8 mouse cellular contexts compared by ENCODE assay signal in the genomic region with DNA sequence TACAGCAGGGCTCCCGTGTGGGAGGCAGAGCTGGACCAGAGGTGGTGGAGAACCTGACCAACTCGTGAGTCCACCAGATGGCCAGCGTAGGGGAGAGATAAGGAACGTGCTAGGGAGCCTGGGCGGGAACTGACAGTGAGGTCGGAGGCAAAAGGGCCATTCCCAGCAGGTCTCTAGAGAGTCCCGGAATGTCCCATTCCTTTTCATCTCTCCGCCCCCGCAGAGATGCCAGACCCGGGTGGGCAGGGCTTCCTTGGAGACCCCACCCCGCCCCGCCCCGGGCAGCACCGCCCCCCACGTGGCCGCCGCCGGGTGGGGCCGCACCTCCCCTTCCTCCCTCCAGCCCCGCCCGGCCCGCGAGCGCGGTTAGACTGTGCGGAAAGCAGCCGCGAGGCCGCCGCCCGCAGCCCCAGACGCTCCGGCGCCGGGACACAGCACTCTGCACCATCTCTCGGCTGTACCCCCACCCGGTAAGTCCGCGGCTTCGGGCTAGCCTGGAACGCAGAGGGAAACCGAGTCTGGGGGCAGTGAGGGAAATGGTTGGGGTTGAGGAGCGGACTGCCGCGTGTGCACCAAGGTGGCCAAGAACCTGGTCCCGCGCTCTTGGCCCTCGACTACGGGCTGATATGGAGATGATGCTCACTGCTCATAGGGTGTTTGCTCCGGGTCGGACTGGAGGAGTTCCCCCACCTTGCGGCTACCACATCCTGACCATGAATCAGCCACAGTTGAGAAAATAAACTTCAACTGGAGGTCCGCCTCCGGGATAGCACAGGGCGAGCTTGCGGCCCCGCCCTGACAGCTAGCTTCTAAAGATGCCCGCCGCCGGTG. TPM values are rescaled to one million over a fixed set of nuclear protein-coding genes. Genes with fewer than 3 reads are reported as not detected.
A peak's percentile ranks its signal among the peaks of the same experiment; 100 is the strongest.
DNase-seq lines count a peak whose midpoint lies in the region; ATAC-seq and TF ChIP-seq lines count a peak whose summit lies in the region.

Gene Inf2, plus strand, starts transcription at position 359 of the 831 bp plus-strand sequence.

- peaks cover 27% of the 10 kb centered on the region for H3K4me1 ChIP-seq in hindbrain, embryonic 13.5 days (replicated peaks)
- peaks cover 25% of the 10 kb centered on the region for H3K4me1 ChIP-seq in lung, postnatal 0 days (ENCODE audit: insufficient read depth, low read depth, low read length)

- H3K9ac ChIP-seq in hindbrain, embryonic 13.5 days = peak within 1 kb of the TSS; percentile 68
- H3K9ac ChIP-seq in lung, postnatal 0 days (replicated peaks; ENCODE audit: low read depth) = peak within 1 kb of the TSS; percentile 56

- TF ChIP-seq EP300 in lung, postnatal 0 days (IDR thresholded peaks at IDR 0.05) = no peak

- no peak within 1 kb of the TSS for H3K27ac ChIP-seq in hindbrain, embryonic 13.5 days
- peak within 1 kb of the TSS; percentile 66; the same call in 1 of the 2 replicates for H3K27ac ChIP-seq in lung, postnatal 0 days (ENCODE audit: low read length)

- DNase-seq in Muller cell, postnatal 12 days (ENCODE audit: inconsistent ontology term) = peak; percentile 98
- DNase-seq in cerebellum, postnatal 14 days = peak; percentile 55 to 57
- DNase-seq in frontal cortex, postnatal 36 days (ENCODE audit: low spot score in 2 of 2) = peak; percentile 79
- peak; percentile 74 to 83 for DNase-seq in layer of hippocampus, postnatal 14 days (ENCODE audit: low spot score in 2 of 2)
- peak; percentile 82 for DNase-seq in lung, postnatal 0 days (ENCODE audit: low spot score)
- DNase-seq in ovary, postnatal 10 days (ENCODE audit: low spot score) = peak; percentile 62
- peak; percentile 88 for DNase-seq in thymus, postnatal 14 days

- H3K36me3 ChIP-seq in hindbrain, embryonic 13.5 days = no peaks in the 10 kb centered on the region
- no peaks in the 10 kb centered on the region for H3K36me3 ChIP-seq in lung, postnatal 0 days (ENCODE audit: insufficient read depth, low read length)

- H3K4me3 ChIP-seq in hindbrain, embryonic 13.5 days = peak within 1 kb of the TSS; percentile 46
- H3K4me3 ChIP-seq in lung, postnatal 0 days (ENCODE audit: low read depth, low read length) = peak within 1 kb of the TSS; percentile 59

- H3K9me3 ChIP-seq in hindbrain, embryonic 13.5 days = no peaks in the 10 kb centered on the region
- no peaks in the 10 kb centered on the region for H3K9me3 ChIP-seq in lung, postnatal 0 days (ENCODE audit: low read length)

- TF ChIP-seq CTCF in lung, postnatal 0 days (IDR thresholded peaks at IDR 0.05) = peak; percentile 23

- ATAC-seq in hindbrain, embryonic 13.5 days (ENCODE audit: low FRiP score) = peak; percentile 82
- ATAC-seq in lung, postnatal 0 days = peak; percentile 93

- peak within 1 kb of the TSS; percentile 83 for H3K4me2 ChIP-seq in hindbrain, embryonic 13.5 days
- H3K4me2 ChIP-seq in lung, postnatal 0 days (replicated peaks; ENCODE audit: low read depth, low read length) = peak within 1 kb of the TSS; percentile 89

- under 1% methylated on average over 47 of the region's 60 CpGs for WGBS in hindbrain, embryonic 13.5 days
- WGBS in lung, postnatal 0 days = under 1% methylated on average over 57 of the region's 60 CpGs

- H3K27me3 ChIP-seq in hindbrain, embryonic 13.5 days = peaks cover 61% of the 10 kb centered on the region
- H3K27me3 ChIP-seq in lung, postnatal 0 days (replicated peaks; ENCODE audit: insufficient read depth, low read length) = no peaks in the 10 kb centered on the region

RNA-seq across cellular contexts. Expression of gene Inf2, which starts in this region (rescaled TPM):
- 1.1 and 1.6 TPM in 2 replicates for polyA plus RNA-seq in hindbrain, embryonic 13.5 days (2015; fragmentation: Nextera tagmentation; extraction: Ambion mirVana)
- 100 to 1,000 TPM; 116 to 122 TPM for total RNA-seq in layer of hippocampus, postnatal 14 days (2021)
- polyA plus RNA-seq in lung, postnatal 0 days (2015; fragmentation: Nextera tagmentation; extraction: Ambion mirVana) = 4.9 and 5.2 TPM in 2 replicates
